Mouse (Mus musculus) intestine, embryonic 14.5 days (tissue): ENCODE results near the gene Nsun2. TPM values are rescaled to one million over a fixed set of nuclear protein-coding genes. Genes with fewer than 3 reads are reported as not detected.
A peak's percentile ranks its signal among the peaks of the same experiment; 100 is the strongest.

Source experiments
- ATAC-seq: fragments of 200-750 bp; cut with Nextera tagmentation; replicated peaks from 2 replicates; pipeline ENCODE4 v1.8.0; 2017; ENCODE audit warnings: low read depth, moderate number of reproducible peaks, moderate TSS enrichment, moderate library complexity; ENCODE audit not compliant: low FRiP score, low TSS enrichment
- DNase-seq: peaks from one replicate; pipeline ENCODE4 v3.0.0-alpha.2; 2018; ENCODE audit warnings: low spot score
- H3K27ac ChIP-seq: fragments of 300-500 bp; sonication (generic); 2 replicates; pipeline ENCODE4 v1.5.1; 2014; ENCODE audit warnings: low read depth, mild to moderate bottlenecking, control low read depth
- H3K27me3 ChIP-seq: fragments of 300-500 bp; sonication (generic); replicated peaks from 2 replicates; pipeline ENCODE4 v1.6.1; 2014; ENCODE audit warnings: low read length, control low read depth; ENCODE audit not compliant: control insufficient read depth, insufficient read depth
- H3K36me3 ChIP-seq: fragments of 300-500 bp; sonication (generic); 2 replicates; pipeline ENCODE4 v1.6.1; 2014; ENCODE audit warnings: low read length, control low read depth; ENCODE audit not compliant: control insufficient read depth, insufficient read depth
- H3K4me1 ChIP-seq: fragments of 300-500 bp; sonication (generic); replicated peaks from 2 replicates; pipeline ENCODE4 v1.6.1; 2014; ENCODE audit warnings: low read length, control low read depth, mixed read lengths; ENCODE audit not compliant: control insufficient read depth, insufficient read depth
- H3K4me2 ChIP-seq: fragments of 300-500 bp; sonication (generic); 2 replicates; pipeline ENCODE4 v1.6.1; 2014; ENCODE audit warnings: low read length
- H3K4me3 ChIP-seq: fragments of 300-500 bp; sonication (generic); 2 replicates; pipeline ENCODE4 v1.5.1; 2014; ENCODE audit warnings: low read depth, low read length, control low read depth, mixed read lengths
- H3K9ac ChIP-seq: fragments of 300-500 bp; sonication (generic); 2 replicates; pipeline ENCODE4 v1.6.1; 2014; ENCODE audit warnings: mild to moderate bottlenecking, low read length
- H3K9me3 ChIP-seq: fragments of 300-500 bp; sonication (generic); 2 replicates; pipeline ENCODE4 v1.6.1; 2016; ENCODE audit warnings: low read length, control low read depth; ENCODE audit not compliant: control insufficient read depth
- WGBS: fragments of 180-500 bp; shearing (Covaris S2); extraction: QIAGEN DNeasy Blood & Tissue Kit; methylation state at CpG from one replicate; pipeline ENCODE4 v1.1.7; 2014; 5-methylcytosine and 5-hydroxymethylcytosine counted together
- polyA plus RNA-seq: library from polyadenylated mRNA; unstranded; fragments of >200 nt; fragmentation: Nextera tagmentation; extraction: Ambion mirVana; gene quantifications from 2 replicates; pipeline ENCODE4 v1.2.1, GENCODE M21; 2014

The Nsun2 gene
- polyA plus RNA-seq, 1 experiment from 2014 or later = 141 TPM

- peak overlapping the region; percentile 40; the same call in 1 of the 2 replicates for H3K27ac ChIP-seq
- peaks cover 26% of the 10 kb centered on the region for H3K4me1 ChIP-seq
- no peaks in the 10 kb centered on the region for H3K27me3 ChIP-seq
- H3K9ac ChIP-seq = no peak overlapping the region
- no peaks in the 10 kb centered on the region for H3K9me3 ChIP-seq
- no peak overlapping the region for H3K4me3 ChIP-seq
- ATAC-seq (no peak), DNase-seq (no peak)
- no peaks in the 10 kb centered on the region for H3K36me3 ChIP-seq
- WGBS = 64% methylated on average over 10 of the region's 10 CpGs
- H3K4me2 ChIP-seq = no peak overlapping the region
These were observed 8.2 kb downstream of the Nsun2 start for GRCm38 (mm10) chr13:69541776-69542175.

- peaks cover 26% of the 10 kb centered on the region for H3K4me1 ChIP-seq
- no peak for DNase-seq
- peak overlapping the region; percentile 40 for H3K27ac ChIP-seq
- H3K36me3 ChIP-seq = no peaks in the 10 kb centered on the region
- 30% methylated on average over 17 of the region's 17 CpGs for WGBS
- no peaks in the 10 kb centered on the region for H3K27me3 ChIP-seq
- no peak overlapping the region for H3K4me3 ChIP-seq
- ATAC-seq = no peak; the same call in 1 of the 2 replicates
- no peak overlapping the region for H3K9ac ChIP-seq
- peak overlapping the region; percentile 41 for H3K4me2 ChIP-seq
- no peaks in the 10 kb centered on the region for H3K9me3 ChIP-seq
These were observed 9.2 kb downstream of the Nsun2 start for GRCm38 (mm10) chr13:69542571-69543352.

GRCm38 (mm10) chr13:69543595-69543994 lies 10.0 kb downstream of the Nsun2 start:
- H3K4me2 ChIP-seq = peak overlapping the region; percentile 41
- no peaks in the 10 kb centered on the region for H3K9me3 ChIP-seq
- H3K4me1 ChIP-seq = peaks cover 23% of the 10 kb centered on the region
- no peak overlapping the region for H3K4me3 ChIP-seq
- no peak overlapping the region for H3K27ac ChIP-seq
- H3K27me3 ChIP-seq = no peaks in the 10 kb centered on the region
- H3K36me3 ChIP-seq = no peaks in the 10 kb centered on the region
- 46% methylated on average over 12 of the region's 12 CpGs for WGBS
- H3K9ac ChIP-seq = no peak overlapping the region
- DNase-seq (no peak), ATAC-seq (no peak)

GRCm38 (mm10) chr13:69545019-69545418 lies 11.5 kb downstream of the Nsun2 start:
- no peaks in the 10 kb centered on the region for H3K27me3 ChIP-seq
- no peak for ATAC-seq
- DNase-seq = no peak
- H3K4me1 ChIP-seq = peaks cover 23% of the 10 kb centered on the region
- H3K9me3 ChIP-seq = no peaks in the 10 kb centered on the region
- no peak overlapping the region for H3K4me2 ChIP-seq
- no peak overlapping the region for H3K4me3 ChIP-seq
- 38% methylated on average over 3 of the region's 3 CpGs for WGBS
- H3K9ac ChIP-seq = no peak overlapping the region
- no peak overlapping the region for H3K27ac ChIP-seq
- H3K36me3 ChIP-seq = no peaks in the 10 kb centered on the region

GRCm38 (mm10) chr13:69547488-69548180 lies 14.1 kb downstream of the Nsun2 start:
- DNase-seq (no peak), ATAC-seq (no peak)
- Histone ChIP-seq H3K4me1 (peaks cover 16% of the 10 kb centered on the region), H3K4me3 (no peak overlapping the region), H3K27me3 (no peaks in the 10 kb centered on the region), H3K36me3 (no peaks in the 10 kb centered on the region), H3K27ac (no peak overlapping the region), H3K4me2 (no peak overlapping the region), H3K9ac (no peak overlapping the region), H3K9me3 (no peaks in the 10 kb centered on the region)
- WGBS = 65% methylated on average over 16 of the region's 16 CpGs

GRCm38 (mm10) chr13:69549980-69550379 lies 16.4 kb downstream of the Nsun2 start:
- ATAC-seq = no peak
- H3K4me3 ChIP-seq = no peak overlapping the region
- no peak for DNase-seq

GRCm38 (mm10) chr13:69550831-69551230 lies 17.3 kb downstream of the Nsun2 start:
- ATAC-seq (no peak), DNase-seq (no peak)
- WGBS = 88% methylated on average over 2 of the region's 2 CpGs
- H3K4me3 ChIP-seq = no peak overlapping the region
- H3K4me2 ChIP-seq = no peak overlapping the region
- no peaks in the 10 kb centered on the region for H3K4me1 ChIP-seq
- no peaks in the 10 kb centered on the region for H3K9me3 ChIP-seq
- no peaks in the 10 kb centered on the region for H3K27me3 ChIP-seq
- no peak overlapping the region for H3K9ac ChIP-seq
- no peak overlapping the region for H3K27ac ChIP-seq
- H3K36me3 ChIP-seq = no peaks in the 10 kb centered on the region

More at GRCm38 (mm10) chr13:69549980-69550379, 16.4 kb downstream of the Nsun2 start:
- 47% methylated on average over 8 of the region's 8 CpGs for WGBS
- H3K27ac ChIP-seq = no peak overlapping the region
- no peaks in the 10 kb centered on the region for H3K27me3 ChIP-seq
- no peak overlapping the region for H3K9ac ChIP-seq
- H3K4me1 ChIP-seq = no peaks in the 10 kb centered on the region
- no peaks in the 10 kb centered on the region for H3K36me3 ChIP-seq
- H3K4me2 ChIP-seq = no peak overlapping the region
- H3K9me3 ChIP-seq = no peaks in the 10 kb centered on the region

GRCm38 (mm10) chr13:69553024-69553423 lies 19.5 kb downstream of the Nsun2 start:
- 18% methylated on average over 5 of the region's 5 CpGs for WGBS
- H3K4me3 ChIP-seq = no peak overlapping the region
- H3K9me3 ChIP-seq = no peaks in the 10 kb centered on the region
- no peaks in the 10 kb centered on the region for H3K4me1 ChIP-seq
- ATAC-seq (no peak), DNase-seq (peak; percentile 88)
- no peaks in the 10 kb centered on the region for H3K27me3 ChIP-seq
- no peaks in the 10 kb centered on the region for H3K36me3 ChIP-seq
- no peak overlapping the region for H3K27ac ChIP-seq
- no peak overlapping the region for H3K4me2 ChIP-seq
- H3K9ac ChIP-seq = no peak overlapping the region
